Mouse (Mus musculus): ENCODE results near the gene Paf1. TPM values are rescaled to one million over a fixed set of nuclear protein-coding genes. Genes with fewer than 3 reads are reported as not detected.

The Paf1 gene
- polyA plus RNA-seq, 1 experiment: 78.4 TPM

- DNase-seq: peak; percentile 73
- H3K27ac ChIP-seq (ENCODE audit: insufficient read depth, low read depth, low read length): peak overlapping the region; percentile 71; the same call in 1 of the 2 replicates
- no peaks in the 10 kb centered on the region for H3K27me3 ChIP-seq (replicated peaks; ENCODE audit: control insufficient read depth, insufficient read depth, low read length)
- H3K36me3 ChIP-seq (ENCODE audit: control insufficient read depth, insufficient read depth, low read length): no peaks in the 10 kb centered on the region
- H3K4me1 ChIP-seq (ENCODE audit: control insufficient read depth, insufficient read depth, low read length): peaks cover 3% of the 10 kb centered on the region; the same call in 1 of the 2 replicates
- no peak for TF ChIP-seq CTCF (conservative IDR thresholded peaks at IDR 0.05; ENCODE audit: insufficient read depth, insufficient read length, low read depth, low read length)
- TF ChIP-seq POLR2A (IDR thresholded peaks at IDR 0.05; ENCODE audit: low read depth, low read length): no peak
- H3K4me3 ChIP-seq (ENCODE audit: insufficient read depth, low read depth, low read length): peak overlapping the region; percentile 16; the same call in 1 of the 2 replicates
- WGBS: 36% methylated on average over 2 of the region's 2 CpGs
These were observed 48.0 kb downstream of the Paf1 start for GRCm38 (mm10) chr7:28440739-28441138.

- no peak for DNase-seq
- TF ChIP-seq POLR2A (IDR thresholded peaks at IDR 0.05; ENCODE audit: low read depth, low read length) (no peak), CTCF (conservative IDR thresholded peaks at IDR 0.05; ENCODE audit: insufficient read depth, insufficient read length, low read depth, low read length) (no peak)
- no peak overlapping the region for H3K4me3 ChIP-seq (ENCODE audit: insufficient read depth, low read depth, low read length)
- peaks cover 3% of the 10 kb centered on the region; the same call in 1 of the 2 replicates for H3K4me1 ChIP-seq (ENCODE audit: control insufficient read depth, insufficient read depth, low read length)
- 88% methylated on average over 14 of the region's 14 CpGs for WGBS
- no peaks in the 10 kb centered on the region for H3K27me3 ChIP-seq (replicated peaks; ENCODE audit: control insufficient read depth, insufficient read depth, low read length)
- no peaks in the 10 kb centered on the region for H3K36me3 ChIP-seq (ENCODE audit: control insufficient read depth, insufficient read depth, low read length)
- no peak overlapping the region for H3K27ac ChIP-seq (ENCODE audit: insufficient read depth, low read depth, low read length)
These were observed 49.2 kb downstream of the Paf1 start for GRCm38 (mm10) chr7:28441776-28442485.

- H3K36me3 ChIP-seq (ENCODE audit: control insufficient read depth, insufficient read depth, low read length): no peaks in the 10 kb centered on the region
- no peak for DNase-seq
- H3K27me3 ChIP-seq (replicated peaks; ENCODE audit: control insufficient read depth, insufficient read depth, low read length): no peaks in the 10 kb centered on the region
- 0 out of 2 replicates have a peak, but pooled peaks cover under 1% of the 10 kb centered on the region for H3K4me1 ChIP-seq (ENCODE audit: control insufficient read depth, insufficient read depth, low read length)
- H3K4me3 ChIP-seq (ENCODE audit: insufficient read depth, low read depth, low read length): no peak overlapping the region
- TF ChIP-seq CTCF (conservative IDR thresholded peaks at IDR 0.05; ENCODE audit: insufficient read depth, insufficient read length, low read depth, low read length) (no peak), POLR2A (IDR thresholded peaks at IDR 0.05; ENCODE audit: low read depth, low read length) (no peak)
- 37% methylated on average over 4 of the region's 4 CpGs for WGBS
- no peak overlapping the region for H3K27ac ChIP-seq (ENCODE audit: insufficient read depth, low read depth, low read length)
These were observed 49.9 kb downstream of the Paf1 start for GRCm38 (mm10) chr7:28442688-28443087.

DNA sequence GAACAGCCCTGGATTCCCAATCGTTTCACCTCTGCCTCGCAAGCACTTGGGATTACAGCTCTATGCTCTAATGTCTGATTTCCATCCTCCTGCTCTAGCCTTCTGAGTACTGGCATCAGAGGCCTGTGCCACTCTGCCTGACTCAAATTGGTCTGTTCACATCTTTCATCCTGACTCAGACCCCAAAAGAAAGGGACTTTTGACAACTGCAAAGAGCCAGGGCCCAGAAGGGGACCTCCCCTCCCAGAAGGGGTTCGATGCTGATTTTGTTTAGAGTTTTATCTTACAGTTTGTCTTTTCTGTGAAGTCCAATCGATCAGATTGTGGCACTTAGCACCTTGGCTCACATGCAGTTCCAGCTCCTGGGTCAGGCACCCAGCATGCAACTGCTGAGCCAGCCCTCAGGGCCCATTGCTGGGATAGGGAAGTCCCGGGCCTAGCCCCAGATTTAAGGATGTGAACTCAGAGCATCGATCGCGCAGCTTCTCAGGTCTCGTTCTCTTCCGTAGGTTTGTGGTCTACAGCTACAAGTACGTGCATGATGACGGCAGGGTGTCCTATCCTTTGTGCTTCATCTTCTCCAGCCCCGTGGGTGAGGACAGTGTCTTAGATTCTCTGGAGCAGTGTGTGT lies 51.7 kb downstream of the Paf1 start:
- H3K27ac ChIP-seq (ENCODE audit: insufficient read depth, low read depth, low read length): no peak overlapping the region
- no peaks in the 10 kb centered on the region for H3K36me3 ChIP-seq (ENCODE audit: control insufficient read depth, insufficient read depth, low read length)
- H3K4me3 ChIP-seq (ENCODE audit: insufficient read depth, low read depth, low read length): no peak overlapping the region
- H3K4me1 ChIP-seq (ENCODE audit: control insufficient read depth, insufficient read depth, low read length): no peaks in the 10 kb centered on the region
- no peak for TF ChIP-seq POLR2A (IDR thresholded peaks at IDR 0.05; ENCODE audit: low read depth, low read length)
- no peak for TF ChIP-seq CTCF (conservative IDR thresholded peaks at IDR 0.05; ENCODE audit: insufficient read depth, insufficient read length, low read depth, low read length)
- DNase-seq: no peak
- H3K27me3 ChIP-seq (replicated peaks; ENCODE audit: control insufficient read depth, insufficient read depth, low read length): no peaks in the 10 kb centered on the region
- WGBS: 91% methylated on average over 13 of the region's 13 CpGs

- Histone ChIP-seq H3K36me3 (ENCODE audit: control insufficient read depth, insufficient read depth, low read length) (no peaks in the 10 kb centered on the region), H3K27me3 (replicated peaks; ENCODE audit: control insufficient read depth, insufficient read depth, low read length) (no peaks in the 10 kb centered on the region), H3K4me1 (ENCODE audit: control insufficient read depth, insufficient read depth, low read length) (no peaks in the 10 kb centered on the region), H3K4me3 (ENCODE audit: insufficient read depth, low read depth, low read length) (no peak overlapping the region), H3K27ac (ENCODE audit: insufficient read depth, low read depth, low read length) (no peak overlapping the region)
- peak; percentile 76 for DNase-seq
- TF ChIP-seq POLR2A (IDR thresholded peaks at IDR 0.05; ENCODE audit: low read depth, low read length): no peak
- peak; percentile 77 for TF ChIP-seq CTCF (conservative IDR thresholded peaks at IDR 0.05; ENCODE audit: insufficient read depth, insufficient read length, low read depth, low read length)
- WGBS: 11% methylated on average over 12 of the region's 12 CpGs
These were observed 53.7 kb downstream of the Paf1 start for GRCm38 (mm10) chr7:28446446-28446845.

DNA sequence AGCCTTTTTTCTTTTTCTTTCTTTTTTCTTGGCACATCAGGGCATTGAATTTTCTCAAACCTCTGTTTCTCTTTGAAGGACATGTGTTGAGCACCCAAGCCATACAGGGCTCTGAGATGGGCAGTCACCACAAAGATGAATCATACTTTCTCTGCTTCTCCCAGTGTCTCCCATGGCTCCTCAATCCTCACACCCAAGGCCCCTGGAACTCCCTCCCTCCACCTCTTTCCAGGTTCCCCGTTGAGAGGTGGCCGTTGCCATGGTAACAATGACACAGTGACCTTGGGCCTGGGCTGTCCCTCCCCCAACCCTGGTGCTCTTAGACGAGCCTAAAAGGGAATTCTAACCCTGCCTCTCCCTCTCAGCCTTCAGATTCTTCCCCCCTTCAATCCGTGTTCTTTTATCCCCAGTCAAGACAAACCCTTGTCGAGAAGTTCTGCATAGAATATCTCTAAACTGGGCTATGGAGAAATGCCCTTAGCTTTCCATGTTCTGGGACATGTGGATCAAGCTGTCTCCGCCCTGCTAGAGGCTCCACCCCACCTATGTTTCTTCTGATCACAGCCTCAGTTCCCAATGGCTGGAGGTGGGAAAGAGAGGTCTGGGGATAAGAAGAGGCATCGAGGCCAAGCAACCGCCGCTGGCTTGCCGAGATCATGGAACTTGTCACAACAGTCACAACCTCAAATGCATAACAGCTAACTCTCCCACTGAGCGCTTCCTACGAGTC lies 54.5 kb downstream of the Paf1 start:
- no peak overlapping the region for H3K4me3 ChIP-seq (ENCODE audit: insufficient read depth, low read depth, low read length)
- no peaks in the 10 kb centered on the region for H3K36me3 ChIP-seq (ENCODE audit: control insufficient read depth, insufficient read depth, low read length)
- H3K27me3 ChIP-seq (replicated peaks; ENCODE audit: control insufficient read depth, insufficient read depth, low read length): no peaks in the 10 kb centered on the region
- 41% methylated on average over 12 of the region's 12 CpGs for WGBS
- peak overlapping the region; percentile 55 for H3K27ac ChIP-seq (ENCODE audit: insufficient read depth, low read depth, low read length)
- TF ChIP-seq CTCF (conservative IDR thresholded peaks at IDR 0.05; ENCODE audit: insufficient read depth, insufficient read length, low read depth, low read length) (no peak), POLR2A (IDR thresholded peaks at IDR 0.05; ENCODE audit: low read depth, low read length) (no peak)
- no peaks in the 10 kb centered on the region for H3K4me1 ChIP-seq (ENCODE audit: control insufficient read depth, insufficient read depth, low read length)
- DNase-seq: peak; percentile 33
